ENCODE assay signal across 27 mouse cellular contexts in the genomic region with DNA sequence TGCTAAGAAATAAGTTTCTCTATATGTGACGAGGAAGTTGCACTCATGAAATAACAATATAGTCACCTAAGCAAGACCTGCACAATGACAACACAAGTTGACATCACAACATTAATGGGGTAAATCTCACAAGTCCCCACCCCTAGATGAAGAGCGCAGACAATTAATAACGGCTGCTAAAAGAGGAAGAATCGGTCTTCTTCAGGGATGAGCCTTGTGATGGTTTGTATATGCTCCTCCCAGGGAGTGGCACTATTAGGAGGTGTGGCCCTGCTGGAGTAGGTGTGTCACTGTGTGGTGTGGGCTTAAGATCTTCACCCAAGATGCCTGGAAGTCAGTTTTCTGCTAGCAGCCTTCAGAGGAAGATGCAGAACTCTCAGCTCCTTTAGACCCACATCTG.
"Had no signal": no experiment of that assay in that cellular context is flagged by ENCODE, and none has a peak within 500 bp of the region (broad histone marks: within the 10 kb centered on the region; RNA-seq: fewer than 3 reads in every experiment).

No protein-coding gene starts in this region.

- DNase-seq: gastrocnemius, postnatal 14 days; gastrocnemius, postnatal 36 days; heart, adult 2 months; heart, postnatal 4 days; kidney, adult 11 months; kidney, adult 2 months; kidney, adult 9 months; kidney, postnatal 14 days; kidney, postnatal 36 days; layer of hippocampus, adult 9-11 months; layer of hippocampus, postnatal 36 days; liver; liver, embryonic 13.5 days had no signal

- H3K27ac ChIP-seq: heart, adult 2 months; heart, embryonic 13.5 days; heart, embryonic 15.5 days; hindbrain, embryonic 10.5 days; hindbrain, embryonic 13.5 days; hindbrain, embryonic 15.5 days; hindbrain, postnatal 0 days; kidney, embryonic 15.5 days; kidney, postnatal 0 days; left cerebral cortex, adult 2 months; limb, embryonic 10.5 days; limb, embryonic 12.5 days; liver, embryonic 13.5 days had no signal

- H3K9me3 ChIP-seq: heart, embryonic 13.5 days; heart, embryonic 15.5 days; hindbrain, embryonic 10.5 days; hindbrain, embryonic 13.5 days; hindbrain, embryonic 15.5 days; kidney, embryonic 15.5 days; limb, embryonic 10.5 days; limb, embryonic 12.5 days; liver, embryonic 13.5 days had no signal

- H3K36me3 ChIP-seq: heart, embryonic 13.5 days; heart, embryonic 15.5 days; hindbrain, embryonic 10.5 days; hindbrain, embryonic 13.5 days; hindbrain, embryonic 15.5 days; kidney, embryonic 15.5 days; limb, embryonic 10.5 days; limb, embryonic 12.5 days; liver, embryonic 13.5 days had no signal

- H3K9ac ChIP-seq: heart, embryonic 13.5 days; heart, embryonic 15.5 days; hindbrain, embryonic 13.5 days; hindbrain, embryonic 15.5 days; kidney, embryonic 15.5 days; limb, embryonic 12.5 days; liver, embryonic 13.5 days had no signal

- H3K4me3 ChIP-seq: heart, adult 2 months; heart, embryonic 13.5 days; heart, embryonic 15.5 days; hindbrain, embryonic 10.5 days; hindbrain, embryonic 13.5 days; hindbrain, embryonic 15.5 days; kidney, embryonic 15.5 days; left cerebral cortex, adult 2 months; limb, embryonic 10.5 days; limb, embryonic 12.5 days; liver, embryonic 13.5 days had no signal

- ATAC-seq: hindbrain, postnatal 0 days; intestine, embryonic 16.5 days had no signal

- H3K4me1 ChIP-seq: hindbrain, embryonic 15.5 days; kidney, embryonic 15.5 days; limb, embryonic 10.5 days; limb, embryonic 12.5 days had no signal

- H3K27me3 ChIP-seq: heart, embryonic 13.5 days; heart, embryonic 15.5 days; hindbrain, embryonic 13.5 days; hindbrain, embryonic 15.5 days; kidney, embryonic 15.5 days; limb, embryonic 12.5 days; liver, embryonic 13.5 days had no signal

- H3K4me2 ChIP-seq: heart, embryonic 11.5 days; heart, embryonic 13.5 days; heart, embryonic 15.5 days; hindbrain, embryonic 13.5 days; hindbrain, embryonic 15.5 days; kidney, embryonic 15.5 days; limb, embryonic 12.5 days; liver, embryonic 11.5 days; liver, embryonic 13.5 days had no signal
